Mouse (Mus musculus) B cell, adult (primary cell): ENCODE results near the gene Gm49325. TPM values are rescaled to one million over a fixed set of nuclear protein-coding genes. Genes with fewer than 3 reads are reported as not detected.

ENCODE experiments used
- total RNA-seq: library from RNA; stranded (reverse); gene quantifications from 4 replicates; pipeline ENCODE4 v1.2.4, GENCODE M21; 2023; ENCODE audit not compliant: inconsistent age

Gm49325 gene
- 1.3 to 12.1 TPM in 2 of 4 replicates, not detected in the others for total RNA-seq

GRCm38 (mm10) chr10:77605908-77606826 is at the start of gene Gm49325, which contains the start of gene Sumo3:
Gene Gm49325, plus strand, starts transcription at chr10:77606197.
Gene Sumo3, plus strand, starts transcription at chr10:77606097.

GRCm38 (mm10) chr10:77581408-77582284 is 24.4 kb upstream of the Gm49325 start, which contains the start of gene Pttg1ip:
Gene Pttg1ip, plus strand, starts transcription at chr10:77581720.

DNA sequence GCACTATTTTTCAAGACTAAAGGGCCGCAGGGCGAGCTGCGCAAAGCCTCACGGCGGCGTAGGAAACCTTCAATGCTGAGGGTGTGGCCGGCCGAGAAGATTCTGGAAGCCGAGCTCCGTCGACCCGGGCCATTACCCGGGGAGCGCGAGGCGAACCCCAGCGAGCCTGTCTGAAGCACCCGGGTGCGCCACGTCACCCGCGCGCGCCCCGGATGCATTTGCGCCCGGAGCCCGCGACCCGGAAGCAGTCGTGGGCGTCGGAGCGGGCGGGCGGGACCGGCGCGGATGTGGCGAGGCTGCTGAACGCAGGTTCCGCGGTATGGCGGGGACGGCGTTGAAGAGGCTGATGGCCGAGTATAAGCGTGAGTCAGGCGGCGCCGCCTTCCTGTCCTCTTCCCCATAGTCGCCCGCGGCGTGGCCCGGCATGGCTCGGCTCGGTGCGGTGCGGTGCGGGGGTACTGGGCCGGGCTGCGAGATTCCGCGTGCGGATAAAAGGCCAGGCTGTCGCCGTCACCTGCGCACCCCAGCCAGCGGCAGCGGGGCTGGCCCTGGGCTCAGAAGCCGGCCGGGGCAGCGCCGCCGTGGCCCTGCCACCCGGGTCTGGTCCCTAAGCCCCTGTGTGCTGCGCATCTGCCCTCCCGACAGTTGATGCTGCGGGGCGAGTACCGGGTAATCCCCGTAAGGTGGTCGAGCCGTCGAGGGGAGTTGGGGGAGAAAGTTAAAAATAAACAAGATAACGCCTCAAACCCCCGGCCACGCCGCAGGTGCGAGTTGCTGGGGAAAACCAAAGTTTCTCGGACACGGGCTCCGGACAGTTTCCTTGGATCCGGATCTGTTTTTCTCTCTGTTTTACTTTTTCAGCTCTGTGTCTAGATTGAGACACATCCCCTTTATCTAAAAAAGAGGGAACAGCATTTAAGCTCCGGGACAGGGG is 16.3 kb downstream of the Gm49325 start, which contains the start of gene Ube2g2:
Gene Ube2g2 (plus strand): TSS at position 221 of the 934 bp plus-strand sequence.

DNA sequence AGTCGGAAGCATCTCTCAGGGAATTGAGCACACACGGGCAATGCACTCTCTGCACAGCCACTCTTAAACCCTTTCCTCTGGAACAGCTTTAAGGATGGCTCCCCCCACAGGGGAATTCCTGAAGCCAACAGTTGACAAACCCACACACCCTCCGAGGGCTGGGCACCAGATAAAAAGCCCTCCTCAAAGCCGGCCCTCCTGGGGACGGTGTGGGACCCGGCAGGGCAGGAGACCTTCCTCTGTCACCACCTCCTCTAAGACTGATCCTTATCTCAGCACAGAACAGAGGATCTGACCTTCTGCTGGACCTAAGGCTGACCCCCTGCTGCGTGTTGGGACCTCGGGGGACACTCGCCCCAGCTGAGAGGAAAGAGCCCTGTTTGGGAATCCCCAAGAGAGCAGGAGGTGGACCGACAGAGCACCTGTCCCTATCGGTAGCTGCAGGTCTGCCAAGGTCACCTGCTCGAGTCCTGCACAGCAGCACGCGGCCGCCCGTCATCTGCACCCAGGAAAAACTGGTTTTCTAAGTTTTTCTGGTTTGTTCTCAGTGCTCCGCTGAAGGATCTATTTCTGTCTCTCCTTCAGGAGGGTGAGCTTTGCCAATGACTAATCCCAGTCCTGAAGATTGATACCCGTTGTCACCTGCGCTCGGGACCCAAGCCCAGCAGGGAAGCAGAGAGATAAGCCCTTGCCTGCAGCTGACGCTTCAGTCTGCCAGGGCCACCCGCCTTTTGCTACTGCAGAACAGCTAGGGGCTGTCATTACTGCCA is 80.1 kb downstream of the Gm49325 start, which contains the start of gene Tspear:
Gene Tspear (plus strand): TSS at position 675 of the 770 bp plus-strand sequence.

GRCm38 (mm10) chr10:77690356-77690807 is 84.4 kb downstream of the Gm49325 start, which contains the start of gene Gm19402:
Gene Gm19402, minus strand, starts transcription at chr10:77690757.

Other genes with a start within 250 kb of the Gm49325 start
- gene Adarb1, start 187.9 kb upstream of the Gm49325 start, total RNA-seq: 1.2 to 2.1 TPM (median 1.6 TPM) in 4 replicates
- gene Fam207a, start 90.4 kb upstream of the Gm49325 start, total RNA-seq: 18.5 to 25.2 TPM (median 21.4 TPM) in 4 replicates
- 75.6 to 80.7 TPM (median 79.8 TPM) in 4 replicates for gene Itgb2, start 75.9 kb upstream of the Gm49325 start, total RNA-seq
- 72.1 to 89.4 TPM (median 78.3 TPM) in 4 replicates for gene Pttg1ip, start 24.5 kb upstream of the Gm49325 start, total RNA-seq
- gene Sumo3, start 100 bp upstream of the Gm49325 start, total RNA-seq: 58.9 to 65.6 TPM (median 62.4 TPM) in 4 replicates
- 37.9 to 44.1 TPM (median 41.3 TPM) in 4 replicates for gene Ube2g2, start 16.1 kb downstream of the Gm49325 start, total RNA-seq
- 2.7 to 5.5 TPM (median 4.4 TPM) in 4 replicates for gene Tspear, start 80.4 kb downstream of the Gm49325 start, total RNA-seq
- gene Gm19402, start 84.6 kb downstream of the Gm49325 start, total RNA-seq: not detected in 4 replicates
- not detected in 4 replicates for gene Gm9508, start 91.0 kb downstream of the Gm49325 start, total RNA-seq
- gene Gm10272, start 100.4 kb downstream of the Gm49325 start, total RNA-seq: not detected in 4 replicates
- not detected in 4 replicates for gene Gm10024, start 105.3 kb downstream of the Gm49325 start, total RNA-seq
- gene Gm10142, start 109.6 kb downstream of the Gm49325 start, total RNA-seq: not detected in 4 replicates
- gene Krtap12-1, start 114.4 kb downstream of the Gm49325 start, total RNA-seq: not detected in 4 replicates
- gene Gm10100, start 120.3 kb downstream of the Gm49325 start, total RNA-seq: not detected in 4 replicates
- gene Gm18596, start 136.4 kb downstream of the Gm49325 start, total RNA-seq: not detected in 4 replicates
- not detected in 4 replicates for gene Gm9736, start 145.2 kb downstream of the Gm49325 start, total RNA-seq
- not detected in 4 replicates for gene Gm3233, start 153.5 kb downstream of the Gm49325 start, total RNA-seq
- not detected in 4 replicates for gene Gm3238, start 165.1 kb downstream of the Gm49325 start, total RNA-seq
- not detected in 4 replicates for gene Gm7138, start 170.7 kb downstream of the Gm49325 start, total RNA-seq
- not detected in 4 replicates for gene Gm3250, start 176.3 kb downstream of the Gm49325 start, total RNA-seq
- not detected in 4 replicates for gene Gm7137, start 182.0 kb downstream of the Gm49325 start, total RNA-seq
- not detected in 4 replicates for gene Gm9639, start 188.9 kb downstream of the Gm49325 start, total RNA-seq
- not detected in 4 replicates for gene Gm19668, start 192.9 kb downstream of the Gm49325 start, total RNA-seq
- not detected in 4 replicates for gene Gm9507, start 205.6 kb downstream of the Gm49325 start, total RNA-seq
- gene Gm2696, start 208.5 kb downstream of the Gm49325 start, total RNA-seq: not detected in 4 replicates
- not detected in 4 replicates for gene Krtap10-4, start 220.9 kb downstream of the Gm49325 start, total RNA-seq
- gene Krtap10-10, start 229.8 kb downstream of the Gm49325 start, total RNA-seq: not detected in 4 replicates
- not detected in 4 replicates for gene Gm36176, start 240.6 kb downstream of the Gm49325 start, total RNA-seq
- gene Gm10318, start 246.7 kb downstream of the Gm49325 start, total RNA-seq: not detected in 4 replicates